Mouse (Mus musculus) neural tube, embryonic 13.5 days (tissue): ENCODE data around the gene Alox5ap. TPM values are rescaled to one million over a fixed set of nuclear protein-coding genes. Genes with fewer than 3 reads are reported as not detected.
A peak's percentile ranks its signal among the peaks of the same experiment; 100 is the strongest.

ENCODE experiments used
- ATAC-seq: fragments of 200-750 bp; cut with Nextera tagmentation; 2 replicates; pipeline ENCODE4 v1.8.0; 2017; ENCODE audit warnings: low read depth, mild to moderate bottlenecking, moderate TSS enrichment, moderate library complexity
- H3K27ac ChIP-seq: fragments of 300-500 bp; sonication (generic); replicated peaks from 2 replicates; pipeline ENCODE4 v1.5.1; 2015; ENCODE audit warnings: moderate library complexity, mild to moderate bottlenecking, inconsistent platforms
- H3K27me3 ChIP-seq: fragments of 300-500 bp; sonication (generic); 2 replicates; pipeline ENCODE4 v1.6.1; 2015; ENCODE audit warnings: mild to moderate bottlenecking, inconsistent platforms
- H3K36me3 ChIP-seq: fragments of 300-500 bp; sonication (generic); 2 replicates; pipeline ENCODE4 v1.6.1; 2015; ENCODE audit warnings: mild to moderate bottlenecking, inconsistent platforms
- H3K4me1 ChIP-seq: fragments of 300-500 bp; sonication (generic); replicated peaks from 2 replicates; pipeline ENCODE4 v1.6.1; 2015; ENCODE audit warnings: inconsistent platforms
- H3K4me2 ChIP-seq: fragments of 300-500 bp; sonication (generic); 2 replicates; pipeline ENCODE4 v1.6.1; 2015; ENCODE audit warnings: inconsistent platforms, mild to moderate bottlenecking, moderate library complexity
- H3K4me3 ChIP-seq: fragments of 300-500 bp; sonication (generic); 2 replicates; pipeline ENCODE4 v1.5.1; 2015; ENCODE audit warnings: mild to moderate bottlenecking, inconsistent platforms
- H3K9ac ChIP-seq: fragments of 300-500 bp; sonication (generic); 2 replicates; pipeline ENCODE4 v1.6.1; 2015; ENCODE audit warnings: moderate library complexity, mild to moderate bottlenecking, inconsistent platforms
- H3K9me3 ChIP-seq: fragments of 300-500 bp; sonication (generic); 2 replicates; pipeline ENCODE4 v1.6.1; 2016; ENCODE audit warnings: inconsistent platforms
- WGBS: fragments of 180-500 bp; shearing (Covaris S2); methylation state at CpG from one replicate; pipeline ENCODE4 v1.1.7; 2015; 5-methylcytosine and 5-hydroxymethylcytosine counted together
- polyA plus RNA-seq: library from polyadenylated mRNA; unstranded; fragments of >200 nt; fragmentation: Nextera tagmentation; extraction: Ambion mirVana; gene quantifications from 2 replicates; pipeline ENCODE4 v1.2.1, GENCODE M21; 2015

Gene Alox5ap
- polyA plus RNA-seq, 1 experiment from 2014 or later = 9.3 TPM

DNA sequence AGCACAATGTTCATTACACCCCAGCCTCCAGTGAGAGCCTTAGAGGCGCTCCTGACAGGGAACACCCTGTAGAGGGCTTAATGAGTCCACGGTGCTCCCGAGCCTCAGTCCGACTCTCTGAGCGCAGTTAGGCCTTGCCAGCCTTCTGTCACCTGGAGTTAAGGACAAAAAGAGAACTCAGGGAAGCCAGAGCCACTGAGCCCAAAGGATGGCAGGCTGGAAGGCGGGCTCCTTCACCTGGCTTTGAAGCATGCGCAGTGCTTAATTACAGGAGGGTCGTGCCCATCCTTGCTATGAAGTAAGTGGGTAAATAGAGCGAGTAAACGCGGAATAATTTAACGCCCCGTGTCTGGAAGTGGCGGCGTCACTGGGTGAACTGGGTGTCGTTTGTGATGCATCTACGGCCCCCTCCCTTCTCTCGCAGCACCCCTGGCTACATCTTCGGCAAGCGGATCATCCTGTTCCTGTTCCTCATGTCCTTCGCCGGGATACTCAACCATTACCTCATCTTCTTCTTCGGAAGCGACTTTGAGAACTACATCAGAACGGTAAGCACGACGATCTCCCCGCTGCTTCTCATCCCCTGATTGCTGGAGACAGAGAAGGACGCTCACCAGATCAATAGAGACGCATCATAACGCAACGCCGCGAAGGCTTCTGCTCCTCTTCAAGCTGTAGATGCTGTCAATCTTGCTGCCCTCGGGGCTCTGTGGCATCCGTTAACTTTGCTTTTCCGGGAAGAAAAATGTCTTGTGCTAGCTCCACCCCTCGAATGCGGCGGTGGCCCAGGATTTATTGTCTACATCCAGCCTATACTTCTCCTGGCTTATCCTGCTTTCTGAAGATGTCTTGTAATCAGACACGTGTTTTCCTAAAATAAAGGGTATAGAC, 22.8 kb downstream of the Alox5ap start:
- Histone ChIP-seq H3K4me3 (peak overlapping the region; percentile 36), H3K4me2 (peak overlapping the region; percentile 59), H3K27ac (peak overlapping the region; percentile 39), H3K9ac (peak overlapping the region; percentile 61), H3K4me1 (peaks cover 15% of the 10 kb centered on the region), H3K36me3 (no peaks in the 10 kb centered on the region), H3K27me3 (no peaks in the 10 kb centered on the region), H3K9me3 (peaks cover 10% of the 10 kb centered on the region; the same call in 1 of the 2 replicates)
- WGBS = 21% methylated on average over 41 of the region's 41 CpGs
- peak; percentile 79; the same call in 1 of the 2 replicates for ATAC-seq

DNA sequence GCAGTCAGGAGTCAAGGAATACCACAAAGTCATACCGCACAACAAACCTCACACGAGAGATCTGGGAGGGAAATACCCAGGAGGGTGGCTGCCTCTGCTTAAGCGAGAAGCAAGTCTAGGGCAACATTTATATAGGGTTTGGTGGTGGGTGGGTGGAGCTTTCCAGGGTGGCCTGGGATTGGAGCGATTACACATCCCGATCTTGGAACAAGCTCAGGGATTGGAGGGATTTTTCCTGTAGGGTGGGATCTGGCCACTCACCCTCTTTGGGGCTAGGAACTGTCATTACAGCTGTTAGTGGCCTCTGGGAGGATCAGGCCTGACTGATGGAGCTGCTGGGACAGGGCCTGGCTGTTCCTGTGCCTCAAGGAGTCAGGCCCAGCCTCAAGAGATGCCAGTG, 26.7 kb downstream of the Alox5ap start:
- 83% methylated on average over 5 of the region's 5 CpGs for WGBS
- Histone ChIP-seq H3K4me1 (peaks cover 12% of the 10 kb centered on the region), H3K9me3 (0 out of 2 replicates have a peak, but pooled peaks cover 3% of the 10 kb centered on the region), H3K9ac (no peak overlapping the region), H3K4me2 (no peak overlapping the region), H3K27ac (no peak overlapping the region), H3K27me3 (no peaks in the 10 kb centered on the region), H3K4me3 (no peak overlapping the region), H3K36me3 (no peaks in the 10 kb centered on the region)
- no peak for ATAC-seq

DNA sequence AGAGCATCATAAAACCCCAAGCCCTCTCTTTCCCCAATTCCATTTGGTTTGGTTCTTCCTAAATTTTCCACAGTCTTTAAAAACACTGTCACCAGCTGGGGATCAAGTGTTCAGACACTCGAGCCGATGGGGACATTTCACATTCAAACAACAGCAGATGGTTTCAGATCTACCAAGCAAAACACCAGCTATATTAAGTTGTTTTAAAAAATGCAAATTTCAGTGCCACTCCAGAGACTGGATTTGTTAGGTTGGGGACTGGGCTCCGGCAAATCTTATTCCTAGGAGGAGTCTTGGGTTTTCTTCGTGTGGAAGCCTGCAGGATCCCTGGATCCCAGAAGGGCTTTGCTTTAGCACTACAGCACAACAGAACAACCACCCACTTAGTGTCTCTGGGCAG, 28.5 kb downstream of the Alox5ap start:
- ATAC-seq = no peak
- no peaks in the 10 kb centered on the region for H3K27me3 ChIP-seq
- no peak overlapping the region for H3K27ac ChIP-seq
- 83% methylated on average over 4 of the region's 4 CpGs for WGBS
- no peak overlapping the region for H3K4me2 ChIP-seq
- 0 out of 2 replicates have a peak, but pooled peaks cover 3% of the 10 kb centered on the region for H3K9me3 ChIP-seq
- H3K36me3 ChIP-seq = no peaks in the 10 kb centered on the region
- peaks cover 2% of the 10 kb centered on the region for H3K4me1 ChIP-seq
- no peak overlapping the region for H3K9ac ChIP-seq
- no peak overlapping the region for H3K4me3 ChIP-seq

DNA sequence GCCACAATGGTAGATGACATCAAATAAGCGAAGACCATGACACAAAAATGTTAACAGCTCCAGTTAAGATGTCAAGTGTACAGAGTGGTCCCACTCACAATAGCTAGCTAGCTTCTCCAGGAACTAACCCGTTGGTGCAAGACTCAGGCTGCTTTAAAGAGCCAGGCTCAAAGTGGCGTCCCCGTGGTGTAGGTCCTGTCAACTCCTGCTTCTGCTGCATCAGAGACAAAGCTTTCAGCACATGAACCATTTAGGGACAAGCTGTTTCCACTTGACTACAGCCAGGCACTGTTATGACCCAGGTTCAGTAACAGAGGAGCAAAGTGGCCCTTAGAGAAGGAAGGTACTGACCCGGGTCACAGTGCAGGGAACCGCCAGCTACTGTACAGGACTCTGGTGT, 32.2 kb downstream of the Alox5ap start:
- WGBS = 90% methylated on average over 6 of the region's 6 CpGs
- Histone ChIP-seq H3K4me1 (no peaks in the 10 kb centered on the region), H3K27me3 (no peaks in the 10 kb centered on the region), H3K4me2 (no peak overlapping the region), H3K9ac (no peak overlapping the region), H3K4me3 (no peak overlapping the region), H3K9me3 (no peaks in the 10 kb centered on the region), H3K27ac (no peak overlapping the region), H3K36me3 (no peaks in the 10 kb centered on the region)
- ATAC-seq = no peak

DNA sequence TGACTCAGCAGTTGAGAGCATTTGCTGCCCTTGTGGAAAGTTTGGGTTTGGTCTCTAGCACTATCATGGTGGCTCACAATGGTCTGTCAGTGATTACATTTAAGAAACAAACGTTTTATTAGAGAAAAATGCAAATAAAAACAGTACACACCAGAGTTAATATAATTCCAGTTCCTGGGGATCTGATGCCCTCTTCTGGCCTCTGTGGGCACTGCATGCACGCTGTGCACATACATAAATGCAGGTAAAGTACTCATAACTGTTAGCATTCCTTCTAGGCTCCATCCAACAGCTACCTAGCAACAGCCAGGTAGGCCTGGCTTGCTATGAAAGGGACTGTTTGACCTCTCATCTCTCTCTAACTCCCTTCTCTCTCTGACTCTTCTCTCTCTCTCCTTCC, 32.9 kb downstream of the Alox5ap start:
- ATAC-seq = no peak
- no peaks in the 10 kb centered on the region for H3K4me1 ChIP-seq
- H3K9me3 ChIP-seq = no peaks in the 10 kb centered on the region
- H3K27me3 ChIP-seq = no peaks in the 10 kb centered on the region
- H3K4me3 ChIP-seq = no peak overlapping the region
- no peak overlapping the region for H3K9ac ChIP-seq
- WGBS = 65% methylated on average over 2 of the region's 2 CpGs
- H3K4me2 ChIP-seq = no peak overlapping the region
- H3K27ac ChIP-seq = no peak overlapping the region
- H3K36me3 ChIP-seq = no peaks in the 10 kb centered on the region

DNA sequence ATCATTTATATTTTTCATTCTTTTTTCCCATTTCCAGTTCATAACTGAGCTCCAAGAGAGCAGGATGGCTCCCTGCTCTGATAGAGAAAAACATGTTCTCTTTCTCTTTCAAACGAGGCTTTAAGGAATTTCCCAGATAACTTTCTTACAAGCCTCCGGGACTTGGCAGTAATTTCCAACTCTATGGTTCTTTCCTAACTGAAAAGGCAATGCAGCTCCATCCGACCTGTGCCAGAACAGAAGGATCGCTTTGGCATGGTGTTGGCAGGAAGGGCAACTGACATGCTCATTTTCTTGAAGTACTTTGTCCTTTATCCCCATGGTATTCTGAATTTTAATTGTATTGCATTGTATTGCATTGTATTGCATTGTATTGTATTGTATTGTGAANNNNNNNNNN, 33.7 kb downstream of the Alox5ap start:
- ATAC-seq = no peak
- WGBS = 70% methylated on average over 4 of the region's 4 CpGs

DNA sequence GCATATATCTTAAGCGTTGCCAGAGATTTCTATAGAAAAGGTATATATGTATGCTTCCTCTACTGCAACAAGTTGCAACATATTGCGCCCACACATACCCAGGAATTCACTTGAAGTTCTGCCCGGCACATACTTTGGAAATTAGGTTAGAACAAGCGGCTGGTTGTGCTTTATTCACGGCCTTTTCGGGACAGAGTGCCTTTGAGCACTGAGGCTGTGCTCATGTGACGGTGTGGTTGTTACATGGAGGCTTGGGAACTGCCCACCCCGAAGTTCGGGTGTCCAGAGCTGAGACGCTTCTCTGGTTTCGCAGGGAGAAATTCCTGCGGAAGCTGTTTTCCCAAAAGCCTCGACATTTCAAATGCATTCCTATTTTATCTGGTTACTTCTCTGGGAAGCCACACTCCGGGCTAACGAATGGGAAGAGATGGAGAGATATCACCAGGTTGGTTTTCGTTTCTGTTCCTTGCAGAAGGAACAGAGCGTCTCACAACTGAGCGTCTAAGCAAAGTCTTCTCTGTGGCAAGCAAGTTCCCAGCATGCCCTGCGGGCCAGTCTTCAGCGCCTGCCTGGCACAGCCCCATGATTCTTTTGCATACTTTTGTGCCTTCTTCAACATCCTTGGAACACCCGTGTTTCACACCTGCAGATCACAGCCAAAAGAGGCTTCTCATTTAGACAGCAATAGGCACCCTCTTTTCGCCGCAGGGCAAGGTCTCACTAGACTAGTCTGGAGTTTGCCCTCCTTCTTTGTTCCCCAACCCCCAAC, 48.5 kb downstream of the Alox5ap start:
- Histone ChIP-seq H3K4me1 (peaks cover 15% of the 10 kb centered on the region), H3K9ac (no peak overlapping the region), H3K4me3 (no peak overlapping the region), H3K9me3 (no peaks in the 10 kb centered on the region), H3K36me3 (no peaks in the 10 kb centered on the region), H3K27me3 (no peaks in the 10 kb centered on the region), H3K27ac (no peak overlapping the region), H3K4me2 (no peak overlapping the region)
- ATAC-seq = no peak
- 69% methylated on average over 23 of the region's 23 CpGs for WGBS

More for the DNA sequence above, 33.7 kb downstream of the Alox5ap start:
- no peak overlapping the region for H3K9ac ChIP-seq
- H3K4me1 ChIP-seq = no peaks in the 10 kb centered on the region
- no peak overlapping the region for H3K27ac ChIP-seq
- H3K4me2 ChIP-seq = no peak overlapping the region
- no peaks in the 10 kb centered on the region for H3K36me3 ChIP-seq
- H3K27me3 ChIP-seq = no peaks in the 10 kb centered on the region
- H3K4me3 ChIP-seq = no peak overlapping the region
- no peaks in the 10 kb centered on the region for H3K9me3 ChIP-seq

DNA sequence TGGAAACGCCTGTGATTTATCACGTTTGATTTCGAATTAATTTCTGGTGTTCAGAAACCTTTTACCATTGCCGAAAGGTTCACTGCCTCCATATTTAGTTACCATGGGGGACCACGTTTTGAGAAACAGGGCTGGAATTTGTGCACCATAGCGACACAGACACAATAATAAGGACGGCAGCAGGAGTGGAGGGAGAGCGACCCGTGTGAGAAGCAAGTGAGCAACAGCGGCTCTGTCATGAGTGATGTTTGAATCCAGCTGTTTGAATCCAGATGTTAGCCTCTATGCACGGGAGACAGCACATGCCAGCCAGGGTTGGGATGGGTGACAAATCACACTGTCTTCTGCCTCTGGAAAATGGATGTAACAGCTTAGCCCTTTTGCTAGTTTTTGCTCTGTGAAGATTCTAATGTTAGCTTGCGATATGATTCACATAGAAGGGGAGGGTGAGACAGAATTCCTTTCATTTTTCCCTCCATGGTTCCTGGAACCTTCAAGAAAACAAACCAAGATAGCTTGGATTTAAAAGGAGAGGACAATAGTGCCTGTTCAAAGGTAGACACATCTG, 50.0 kb downstream of the Alox5ap start:
- Histone ChIP-seq H3K9ac (no peak overlapping the region), H3K4me3 (no peak overlapping the region), H3K27ac (no peak overlapping the region), H3K36me3 (no peaks in the 10 kb centered on the region), H3K4me1 (peaks cover 21% of the 10 kb centered on the region), H3K4me2 (no peak overlapping the region), H3K9me3 (no peaks in the 10 kb centered on the region), H3K27me3 (no peaks in the 10 kb centered on the region)
- 84% methylated on average over 12 of the region's 12 CpGs for WGBS
- ATAC-seq = no peak

DNA sequence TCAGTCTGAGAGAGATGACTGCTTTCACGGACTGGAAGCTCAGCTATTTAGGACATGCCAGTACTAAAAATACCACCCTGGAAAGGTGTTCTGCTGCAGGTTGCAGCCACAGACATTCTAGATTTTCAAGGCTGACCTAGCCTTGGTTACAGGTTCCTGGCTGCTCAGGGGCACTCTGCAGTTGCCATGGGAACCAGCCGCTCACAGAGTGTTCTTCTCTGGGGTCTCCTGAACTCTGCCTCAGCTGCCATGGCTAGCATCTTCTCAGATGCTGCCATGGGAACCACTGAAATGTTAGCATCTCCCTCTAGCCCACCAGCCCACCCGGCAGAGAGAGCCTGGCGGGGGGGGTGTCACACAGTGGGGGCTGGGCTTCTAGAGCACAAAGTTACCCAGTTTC, 52.4 kb downstream of the Alox5ap start:
- no peak overlapping the region for H3K9ac ChIP-seq
- no peaks in the 10 kb centered on the region for H3K9me3 ChIP-seq
- peak; percentile 54; the same call in 1 of the 2 replicates for ATAC-seq
- peaks cover 42% of the 10 kb centered on the region for H3K4me1 ChIP-seq
- H3K27me3 ChIP-seq = no peaks in the 10 kb centered on the region
- H3K4me2 ChIP-seq = no peak overlapping the region
- WGBS = 19% methylated on average over 4 of the region's 4 CpGs
- H3K4me3 ChIP-seq = no peak overlapping the region
- H3K27ac ChIP-seq = 0 out of 2 replicates have a peak overlapping the region, but pooled peaks have one; percentile 2
- no peaks in the 10 kb centered on the region for H3K36me3 ChIP-seq

DNA sequence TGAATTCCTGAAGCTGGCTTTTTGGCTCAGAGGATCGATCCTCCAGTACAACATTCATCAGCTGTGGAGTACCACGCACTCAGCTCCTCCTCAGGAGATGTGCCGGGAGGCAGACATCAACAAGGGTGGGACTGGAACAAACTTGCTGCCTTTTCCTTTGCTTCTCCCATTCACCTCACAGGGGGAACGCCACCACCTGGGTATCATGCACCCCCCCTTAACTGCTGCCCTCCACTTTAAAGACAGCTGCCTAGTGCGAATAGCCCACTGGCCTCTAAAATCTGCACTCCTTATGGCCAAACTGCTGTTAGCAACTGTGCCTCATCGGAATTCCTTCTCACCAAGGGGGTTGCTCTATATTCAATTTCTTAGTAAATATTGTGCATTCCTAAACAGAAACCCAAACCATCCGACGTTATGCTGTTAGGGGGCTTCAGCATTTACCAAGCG, 55.3 kb downstream of the Alox5ap start:
- Histone ChIP-seq H3K4me3 (no peak overlapping the region), H3K9me3 (no peaks in the 10 kb centered on the region), H3K27me3 (no peaks in the 10 kb centered on the region), H3K4me2 (peak overlapping the region; percentile 51), H3K27ac (peak overlapping the region; percentile 96), H3K9ac (peak overlapping the region; percentile 64), H3K36me3 (no peaks in the 10 kb centered on the region), H3K4me1 (peaks cover 59% of the 10 kb centered on the region)
- WGBS = 19% methylated on average over 9 of the region's 9 CpGs
- no peak for ATAC-seq

DNA sequence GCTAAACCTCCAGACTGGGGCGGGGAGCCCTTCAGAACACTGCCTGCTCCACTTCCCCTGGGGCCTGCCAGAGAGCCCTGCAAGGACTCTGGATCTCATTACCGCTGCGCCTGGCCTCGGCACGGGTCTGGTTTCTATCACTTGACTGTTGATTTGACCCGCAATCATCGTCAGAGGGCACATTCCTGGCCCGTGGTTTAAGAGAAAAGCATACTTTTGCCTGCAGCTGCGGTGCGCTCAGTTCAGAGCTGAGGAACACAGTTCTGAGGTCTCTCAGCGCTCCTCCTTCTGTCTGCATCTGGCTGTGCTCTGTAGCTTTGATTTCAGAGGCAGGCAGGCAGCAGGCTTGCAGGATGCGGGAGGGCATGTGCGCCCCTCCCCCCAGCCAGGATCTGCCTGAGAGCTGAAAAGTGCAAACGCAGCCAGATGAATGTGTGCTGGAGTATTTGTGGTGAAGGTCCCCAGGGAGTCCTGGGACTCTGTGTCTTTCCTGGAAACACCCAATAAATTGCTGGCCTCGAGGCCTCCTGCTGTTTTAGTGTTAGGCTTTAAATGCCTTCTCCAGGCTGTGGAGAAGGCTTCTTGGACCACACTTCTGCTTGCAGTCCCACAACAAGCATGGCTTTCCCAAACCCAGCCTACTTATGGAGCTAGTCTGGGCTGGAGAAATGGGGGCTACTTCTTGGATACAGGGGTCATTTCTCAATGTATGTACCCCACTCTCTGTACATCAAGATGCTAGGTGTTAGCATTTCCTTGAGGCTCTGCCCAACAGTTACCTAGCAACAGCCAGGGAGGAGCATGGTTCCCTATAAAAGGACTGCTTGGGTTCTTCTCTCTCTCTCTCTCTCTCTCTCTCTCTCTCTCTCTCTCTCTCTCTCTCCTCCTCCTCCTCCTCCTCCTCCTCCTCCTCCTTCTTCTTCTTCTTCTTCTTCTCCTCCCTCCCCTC, 56.2 kb downstream of the Alox5ap start:
- Histone ChIP-seq H3K4me1 (peaks cover 59% of the 10 kb centered on the region), H3K36me3 (no peaks in the 10 kb centered on the region), H3K27ac (peak overlapping the region; percentile 96), H3K4me3 (no peak overlapping the region), H3K9ac (peak overlapping the region; percentile 64), H3K27me3 (no peaks in the 10 kb centered on the region), H3K4me2 (peak overlapping the region; percentile 51), H3K9me3 (no peaks in the 10 kb centered on the region)
- peak; percentile 85 for ATAC-seq
- WGBS = under 1% methylated on average over 15 of the region's 15 CpGs
